Mouse (Mus musculus): ENCODE data around the gene Vav2.
A peak's percentile ranks its signal among the peaks of the same experiment; 100 is the strongest.

The Vav2 gene

DNA sequence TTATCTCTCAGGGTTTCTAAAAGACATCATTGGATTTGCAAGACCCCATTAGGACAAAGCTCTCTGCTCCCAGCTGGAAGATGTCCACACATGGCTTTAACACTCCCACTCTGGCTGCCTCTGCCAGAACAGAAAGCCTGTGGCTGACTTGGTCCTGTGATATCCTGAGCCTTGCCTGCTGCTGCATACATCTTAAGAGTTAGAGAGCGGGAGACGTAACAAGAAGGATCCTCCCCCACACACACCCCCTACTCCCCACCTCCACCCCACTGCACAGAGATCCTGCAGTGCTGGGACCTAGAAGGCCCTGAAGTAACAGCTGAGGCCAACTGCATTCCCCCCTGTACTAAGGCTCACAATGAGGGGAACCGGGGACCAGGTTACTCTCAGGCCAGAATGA is 114.3 kb downstream of the Vav2 start:
- no peak for DNase-seq

DNA sequence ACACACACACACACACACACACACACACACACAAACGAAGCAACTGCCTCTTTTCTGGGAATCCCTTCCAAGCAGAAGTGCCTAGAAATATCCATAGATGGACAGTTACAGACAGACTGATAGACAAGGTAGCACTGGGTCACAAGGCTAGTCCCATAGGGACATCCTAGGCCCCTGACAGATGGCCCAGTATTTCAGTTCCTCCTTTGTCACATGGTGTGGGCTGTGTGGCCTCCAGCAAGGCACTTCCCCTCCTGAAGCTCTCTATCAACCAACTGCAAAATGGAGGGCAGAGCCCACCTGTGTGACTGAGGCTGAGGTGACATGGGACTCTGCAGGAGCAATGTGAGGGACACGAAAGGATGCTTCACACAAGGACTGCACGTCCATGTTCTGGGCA is 115.2 kb downstream of the Vav2 start:
- DNase-seq = no peak

DNA sequence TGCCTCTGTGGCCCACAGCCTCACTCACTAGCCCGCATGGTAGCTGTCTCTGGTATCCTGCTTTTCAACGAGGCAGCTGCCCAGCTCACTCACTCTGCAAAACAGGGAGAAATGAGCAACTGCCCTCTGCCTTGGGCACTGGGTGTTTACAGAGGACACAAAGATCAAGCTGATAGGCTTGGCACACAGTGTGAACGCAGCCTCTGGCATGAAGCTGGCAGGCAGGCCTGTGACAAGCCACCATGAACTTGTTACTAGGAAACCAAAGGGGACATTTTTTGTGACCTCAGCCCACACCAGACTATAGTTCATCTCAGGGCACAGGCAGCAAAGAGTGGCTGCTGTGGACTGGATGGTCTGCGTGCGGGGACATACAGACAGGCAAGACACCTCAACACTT is 115.9 kb downstream of the Vav2 start:
- DNase-seq = no peak

DNA sequence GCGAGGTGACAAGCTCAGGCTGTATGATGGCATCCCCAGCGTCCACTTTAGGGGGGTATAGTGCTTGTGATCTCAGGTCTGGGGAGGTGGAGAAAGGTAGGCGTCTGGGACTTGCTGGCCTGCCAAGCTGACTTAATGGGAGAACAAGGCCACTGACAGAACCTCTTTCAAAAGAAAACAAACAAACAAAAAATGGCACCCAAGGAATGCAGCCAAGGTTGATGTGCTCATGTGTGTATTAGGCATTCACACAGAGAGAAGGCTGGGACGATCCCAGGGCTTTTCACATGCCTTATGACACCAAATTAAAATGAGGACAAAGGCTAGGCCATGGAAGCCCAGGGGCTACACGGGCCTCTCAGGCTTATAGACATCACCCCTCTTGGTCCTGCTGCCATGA is 116.6 kb downstream of the Vav2 start:
- DNase-seq = no peak

DNA sequence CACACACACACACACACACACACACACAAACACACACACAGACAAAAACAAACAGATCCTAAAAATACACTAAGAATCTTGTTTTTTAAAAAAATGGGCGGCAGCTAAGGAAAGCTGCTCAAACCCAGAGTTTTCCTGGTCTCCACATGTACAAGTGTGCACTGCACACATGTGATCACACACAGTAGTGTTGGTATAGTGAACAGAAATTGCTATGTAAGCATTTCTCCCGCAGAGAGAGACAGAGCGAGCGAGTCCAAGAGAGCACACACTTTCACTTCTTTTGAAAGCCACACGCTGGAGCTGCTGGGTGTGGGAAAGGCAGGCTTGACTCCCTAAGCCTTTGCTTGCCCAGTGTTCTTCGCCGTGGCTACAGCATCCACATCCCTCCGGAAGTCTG is 120.2 kb downstream of the Vav2 start:
- no peak for DNase-seq

DNA sequence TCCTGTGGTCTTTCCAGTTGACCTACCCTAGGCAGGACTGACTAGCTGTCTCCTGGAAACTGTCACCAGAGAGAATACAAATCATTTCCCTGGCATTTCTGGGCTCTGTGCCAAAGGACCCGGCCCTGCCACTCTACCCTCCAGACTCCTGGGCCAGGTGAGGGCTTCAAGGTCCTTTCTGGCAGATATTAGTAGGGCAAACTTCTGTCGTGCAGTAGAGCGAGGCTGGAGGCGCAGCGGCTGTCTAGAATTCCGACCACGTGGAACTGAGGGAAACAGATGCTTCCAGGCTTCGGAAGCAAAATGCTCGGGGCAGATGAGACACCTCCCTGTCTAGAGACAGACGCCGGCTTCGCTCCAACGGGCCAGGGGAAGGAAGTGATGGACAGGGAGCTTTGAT is 122.1 kb downstream of the Vav2 start:
- no peak for DNase-seq

DNA sequence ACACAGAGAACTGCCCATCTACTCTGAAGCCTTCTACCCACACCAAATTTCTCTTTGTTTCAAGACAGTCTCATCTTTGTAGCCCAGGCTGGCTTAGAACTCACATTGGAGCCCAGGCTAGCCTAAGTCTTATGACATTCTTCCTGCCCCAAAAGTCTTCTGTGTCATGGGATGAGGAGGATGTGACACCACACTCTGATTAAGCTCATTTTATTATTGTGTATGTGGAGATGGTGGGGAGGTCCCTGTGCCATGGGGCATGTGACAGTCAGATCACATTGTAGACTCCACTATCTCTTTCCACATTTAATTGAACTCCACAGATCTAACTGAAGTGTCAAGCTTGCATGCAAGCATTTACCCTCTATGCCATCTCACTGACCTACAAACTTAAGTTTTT is 122.8 kb downstream of the Vav2 start:
- no peak for DNase-seq

DNA sequence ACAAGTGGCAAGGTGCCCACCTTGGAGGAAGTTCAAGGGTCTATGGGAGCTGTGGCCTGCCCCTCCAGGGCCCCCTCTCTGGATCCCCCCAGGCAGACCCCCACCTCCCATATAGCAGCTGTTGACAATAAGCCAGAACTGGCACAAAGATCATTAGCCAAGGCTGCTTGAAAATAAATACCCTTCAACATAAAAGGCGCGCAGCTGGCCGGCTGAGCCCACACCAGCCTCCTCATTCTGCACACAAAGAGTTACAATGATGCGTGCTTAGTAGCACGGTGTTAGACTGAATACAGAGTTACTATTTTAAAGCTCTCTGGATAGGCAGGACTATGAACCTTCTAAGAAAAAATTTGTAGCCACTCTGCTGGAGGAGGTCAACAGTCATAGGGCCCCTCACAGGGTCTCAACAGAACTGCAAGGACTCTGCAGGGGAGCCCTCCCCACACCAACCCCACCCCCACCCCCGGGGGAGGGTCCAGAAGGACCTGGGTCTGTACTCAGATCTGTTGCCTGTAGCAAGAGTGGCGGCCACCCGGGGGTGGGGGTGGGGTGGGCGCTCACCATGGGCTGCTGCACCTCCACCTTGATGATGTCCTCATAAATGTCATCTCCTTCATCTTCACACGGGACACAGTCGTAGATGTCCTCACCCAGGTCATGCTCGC is 125.3 kb downstream of the Vav2 start:
- DNase-seq = no peak

DNA sequence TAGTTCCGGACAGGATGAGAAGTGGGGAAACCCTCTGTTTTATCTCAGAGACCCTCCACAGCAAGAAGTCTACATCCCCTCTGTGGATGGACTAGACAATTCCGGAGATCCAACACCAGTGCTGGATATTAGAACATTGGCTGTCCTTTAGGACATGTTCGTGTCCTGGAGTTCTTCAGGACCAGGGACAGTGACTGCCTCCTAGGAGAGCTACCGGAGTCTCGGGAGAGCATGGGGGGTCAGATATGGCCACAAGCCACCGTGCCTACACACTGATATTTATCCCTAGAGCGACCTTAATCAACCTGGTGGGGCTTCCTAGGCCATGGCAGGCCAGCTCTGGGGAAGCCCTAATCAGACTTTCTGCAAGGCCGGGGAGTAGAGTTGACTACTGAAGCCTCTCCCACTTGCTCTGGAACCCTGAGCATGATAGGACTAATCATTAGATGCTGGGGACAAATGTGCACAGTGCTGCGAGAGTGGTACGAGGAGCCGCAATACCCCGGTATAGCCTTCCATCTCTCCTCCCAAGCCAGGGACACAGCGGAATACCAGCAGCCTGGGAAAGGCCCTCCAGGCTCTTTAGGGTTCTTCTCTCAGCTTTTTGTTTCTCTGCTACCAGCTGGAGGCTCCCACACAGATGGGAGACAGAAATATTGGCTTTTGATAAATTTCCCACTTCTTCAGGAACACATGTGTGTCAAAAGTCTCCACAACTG is 125.9 kb downstream of the Vav2 start:
- no peak for DNase-seq

DNA sequence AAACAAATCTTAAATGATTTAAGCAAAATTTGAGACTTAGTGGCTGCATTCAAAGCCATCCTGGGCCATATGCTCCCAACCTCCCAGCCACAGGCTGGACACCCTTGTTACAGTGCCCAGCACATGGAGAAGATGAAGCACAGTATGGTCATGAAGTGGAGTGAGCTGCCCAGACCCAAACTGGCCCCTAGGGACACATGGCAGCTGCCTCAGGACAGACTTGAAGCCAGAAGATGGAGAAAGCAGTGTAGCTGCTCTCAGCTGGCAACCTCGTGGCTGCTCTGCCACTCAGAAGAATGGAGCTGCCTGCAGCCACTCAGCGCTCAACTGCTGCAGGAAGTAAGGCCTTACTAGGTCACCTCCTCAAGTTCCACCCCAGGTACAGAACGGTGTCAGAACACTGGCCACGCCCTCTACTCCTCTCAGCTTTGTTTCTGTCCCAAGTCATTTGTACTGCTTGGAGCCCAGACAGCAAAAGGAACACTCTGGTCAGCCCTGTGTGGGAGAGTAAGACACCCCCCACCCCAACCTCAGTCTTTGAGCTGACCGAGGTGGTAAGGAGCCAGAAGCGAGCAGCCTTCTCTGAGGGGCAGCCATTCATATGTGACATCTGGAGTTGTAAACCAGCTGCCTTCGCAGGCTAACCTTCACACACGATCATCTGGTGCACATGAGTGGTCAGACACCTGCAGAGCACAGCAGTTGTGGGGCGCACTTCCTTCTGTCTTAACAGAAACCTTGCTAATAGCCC is 130.0 kb downstream of the Vav2 start:
- DNase-seq = no peak

DNA sequence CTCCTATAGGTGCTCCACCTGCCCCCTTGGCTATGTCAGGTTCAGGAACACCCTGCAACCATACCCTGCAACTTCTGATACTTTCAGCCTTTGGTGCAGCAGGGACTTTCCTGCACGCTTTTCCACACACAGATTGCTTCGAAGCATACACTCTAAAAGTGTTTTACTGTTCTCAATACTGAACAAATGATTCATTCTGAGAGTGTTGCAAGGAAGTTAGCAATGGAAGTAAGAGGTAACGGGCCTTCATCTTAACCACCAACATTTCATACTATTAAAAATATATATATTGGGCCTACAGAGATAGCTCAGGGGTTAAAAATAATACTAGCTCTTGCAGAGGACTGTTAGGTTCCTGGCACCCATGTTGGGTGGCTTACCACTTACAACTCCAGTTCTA is 132.1 kb downstream of the Vav2 start:
- DNase-seq = no peak

DNA sequence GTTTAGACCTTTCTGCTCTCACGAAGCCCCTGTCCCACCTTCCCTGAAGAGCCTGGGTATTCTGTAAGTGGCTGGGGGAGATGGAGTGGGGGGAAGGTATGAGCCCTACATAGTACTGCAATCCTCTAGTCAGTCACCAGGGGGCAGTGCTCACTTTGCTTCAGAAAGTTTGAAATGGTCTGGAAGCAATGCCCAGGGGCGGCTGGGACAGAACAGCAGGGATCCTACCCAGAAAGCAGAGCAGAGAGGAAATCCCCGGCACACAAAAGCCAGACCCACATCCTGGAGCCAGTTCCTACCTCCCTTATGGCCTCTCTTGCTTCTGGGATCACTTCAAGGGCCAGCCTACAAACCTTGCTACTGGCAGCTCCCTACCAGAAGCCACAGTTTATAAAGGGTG is 137.8 kb downstream of the Vav2 start:
- peak; percentile 69 for DNase-seq

DNA sequence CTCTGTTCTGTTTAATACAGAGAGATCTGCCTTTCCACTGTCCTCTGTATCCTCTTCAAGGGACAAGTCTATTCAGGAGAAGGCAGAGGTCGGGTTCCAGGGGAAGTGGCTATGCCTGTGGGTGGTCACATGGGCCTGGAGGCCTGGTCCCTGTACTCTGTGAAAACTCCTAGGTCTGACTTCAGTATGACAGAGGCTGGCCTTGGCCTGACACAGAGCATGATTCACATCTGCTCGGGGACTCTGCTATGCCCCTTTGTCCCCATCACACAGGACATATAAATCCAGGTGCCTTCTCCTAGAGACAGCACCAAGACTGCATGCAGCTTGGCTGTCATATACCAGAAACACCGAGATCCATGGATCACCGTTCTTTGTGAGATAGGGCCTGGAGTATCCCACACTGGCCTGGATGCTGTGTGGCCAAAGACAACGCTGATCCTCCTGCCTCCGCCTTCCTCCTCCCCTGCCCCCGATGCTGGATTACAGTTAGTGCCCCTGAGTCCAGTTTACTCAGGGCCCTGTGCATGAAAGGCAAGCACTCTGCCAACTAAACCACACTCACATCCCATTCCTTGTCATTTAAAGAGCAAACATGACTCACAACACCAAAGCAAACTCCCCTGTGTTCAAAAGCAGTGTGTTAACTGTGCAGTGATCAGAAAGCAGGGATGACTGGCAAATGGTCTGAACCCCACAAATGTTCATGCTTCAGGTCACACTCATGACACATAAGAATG is 139.7 kb downstream of the Vav2 start:
- DNase-seq = no peak

DNA sequence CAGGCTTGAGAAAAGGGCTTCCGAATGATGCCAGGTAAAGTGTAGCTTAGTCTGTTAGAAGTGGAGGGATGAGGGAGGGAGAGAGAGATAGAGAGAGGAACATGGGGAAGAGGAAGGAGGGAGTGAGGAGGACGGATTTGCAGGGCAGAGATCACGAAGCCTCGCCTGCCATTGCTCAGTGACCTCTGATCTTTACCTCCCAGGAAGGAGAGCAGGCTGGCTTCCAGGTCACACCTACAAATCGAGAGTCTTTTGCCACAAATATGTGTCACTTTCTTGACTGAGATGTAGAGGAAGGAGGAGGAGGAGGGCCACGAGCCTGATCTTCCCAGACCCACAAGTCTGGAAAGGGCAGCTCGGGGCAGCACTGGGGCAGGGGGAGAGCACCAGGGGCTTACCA is 142.4 kb downstream of the Vav2 start:
- DNase-seq = no peak

DNA sequence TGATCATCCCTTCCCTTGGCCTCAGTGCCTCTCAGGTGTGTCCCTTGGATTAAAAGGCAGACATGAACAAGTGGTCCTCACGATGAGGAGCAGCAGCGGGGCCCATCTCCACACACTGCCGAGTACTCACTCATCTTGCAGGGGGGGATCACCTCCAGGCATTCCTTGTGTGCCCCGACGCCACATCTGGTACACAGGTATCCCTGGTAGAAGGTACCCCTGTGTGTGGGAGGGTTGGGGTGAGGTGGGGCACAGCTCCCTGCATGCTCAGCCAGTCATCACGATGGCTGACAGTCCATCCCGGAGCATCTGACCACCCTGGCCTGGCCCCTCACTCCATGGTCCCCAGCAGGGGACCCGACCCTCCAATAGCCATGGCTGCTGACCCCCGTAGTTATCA is 145.1 kb downstream of the Vav2 start:
- no peak for DNase-seq

DNA sequence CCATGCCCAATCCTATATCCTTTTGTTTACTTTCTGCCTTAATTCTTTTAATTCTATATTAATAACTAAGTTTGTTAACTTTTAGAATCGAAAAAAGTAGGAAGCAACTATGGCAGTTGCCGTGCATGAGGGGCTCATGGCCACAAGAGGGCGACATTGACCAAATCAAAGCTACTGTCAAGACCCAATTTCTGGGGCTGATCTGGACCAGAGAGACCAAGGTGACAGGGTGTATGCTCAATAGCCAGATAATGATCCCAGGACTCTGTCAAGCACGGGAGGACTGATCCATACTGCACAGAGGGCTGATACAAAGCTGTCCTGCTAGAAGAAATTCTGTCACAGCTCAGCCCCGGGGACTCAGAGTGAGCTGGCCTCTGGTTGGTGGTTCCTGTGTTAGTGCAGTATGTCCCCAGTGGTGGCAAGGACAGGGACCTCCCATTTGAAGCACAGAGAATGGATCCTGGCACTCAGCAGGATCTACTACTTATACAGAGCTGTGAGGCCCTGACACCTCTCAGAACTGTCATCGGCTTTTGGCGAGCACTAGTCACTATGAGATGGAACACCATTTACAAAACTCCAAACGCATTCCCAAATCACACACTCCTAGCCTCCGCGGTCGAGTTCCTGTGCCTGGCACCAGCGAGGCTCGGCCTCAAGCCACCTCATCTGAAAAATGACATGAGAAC is 145.8 kb downstream of the Vav2 start:
- DNase-seq = peak; percentile 57

DNA sequence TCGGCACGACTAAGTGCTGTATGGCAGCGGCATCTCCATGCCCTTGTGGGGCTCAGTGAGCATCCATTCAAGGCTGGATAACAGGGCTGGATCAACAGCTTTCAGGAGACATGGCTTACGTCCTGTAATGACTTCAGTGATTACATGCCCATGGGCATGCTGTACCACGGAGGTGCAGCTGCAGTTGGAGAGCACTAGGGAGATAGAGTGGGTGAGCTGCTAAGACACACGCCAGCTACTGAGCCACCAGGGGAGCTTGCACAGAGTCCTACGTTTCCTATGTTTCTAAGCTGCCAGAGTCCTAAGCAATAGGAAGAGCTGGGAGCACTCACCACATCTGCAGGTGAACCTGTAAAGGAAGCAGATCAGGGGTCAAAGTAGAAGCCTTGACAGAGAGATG is 148.0 kb downstream of the Vav2 start:
- no peak for DNase-seq

DNA sequence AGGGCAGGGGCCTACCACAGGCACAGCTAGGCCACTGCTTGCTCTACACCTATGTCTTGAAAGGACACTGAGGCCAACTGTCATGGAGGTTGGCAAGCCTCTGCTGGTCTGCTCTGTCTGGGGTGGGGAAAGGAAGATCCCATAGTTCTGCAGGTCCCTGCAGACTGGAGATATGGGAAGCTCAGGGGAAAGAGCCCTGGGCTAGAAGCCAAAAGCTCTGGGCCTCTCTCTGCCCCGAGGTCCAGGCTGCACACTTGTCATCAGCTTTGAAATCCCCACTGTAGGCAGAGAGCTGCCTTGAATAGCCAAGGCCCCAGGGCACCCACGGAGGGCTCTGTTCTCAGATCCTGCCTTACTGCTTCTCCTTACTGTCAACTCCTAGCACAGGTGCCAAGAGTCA is 158.5 kb downstream of the Vav2 start:
- no peak for DNase-seq

DNA sequence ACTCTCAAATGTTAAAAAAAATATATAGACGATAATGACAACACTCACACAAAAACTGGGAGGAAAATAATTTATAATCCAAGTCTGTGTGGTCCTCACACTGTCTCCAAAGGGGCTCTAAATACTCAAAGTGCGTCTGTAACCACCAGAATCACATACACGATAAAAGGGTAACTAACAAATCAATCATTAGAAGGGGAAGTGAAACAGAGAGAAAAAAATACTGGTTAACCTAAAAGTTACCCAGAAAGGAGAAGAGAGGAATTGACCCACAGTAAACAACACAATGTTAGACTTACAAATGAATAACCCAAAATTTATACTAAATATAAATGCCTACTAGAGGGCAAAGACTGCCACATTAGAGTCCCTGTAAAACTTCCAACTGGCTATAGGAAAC is 161.0 kb downstream of the Vav2 start:
- DNase-seq = no peak

DNA sequence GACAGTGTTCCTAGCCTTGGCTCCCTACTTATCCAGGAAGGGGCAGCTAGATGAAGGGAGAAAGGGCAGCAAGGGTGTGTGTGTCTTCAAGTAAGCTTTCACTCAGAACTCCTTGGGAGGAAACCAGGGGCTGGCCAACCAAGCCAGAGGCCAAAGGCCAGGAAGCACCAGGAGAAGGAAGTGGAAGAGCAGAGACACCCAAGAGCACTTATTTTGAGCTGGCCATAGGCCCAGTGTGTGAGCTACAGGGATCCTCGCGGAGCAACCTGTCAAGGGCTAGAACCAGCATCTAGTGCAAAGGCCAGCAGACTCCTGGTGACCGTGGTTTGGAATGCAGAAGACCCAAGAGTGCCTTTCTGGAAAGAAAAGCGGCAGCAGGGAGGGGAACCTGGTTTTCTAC is 163.8 kb downstream of the Vav2 start:
- no peak for DNase-seq

DNA sequence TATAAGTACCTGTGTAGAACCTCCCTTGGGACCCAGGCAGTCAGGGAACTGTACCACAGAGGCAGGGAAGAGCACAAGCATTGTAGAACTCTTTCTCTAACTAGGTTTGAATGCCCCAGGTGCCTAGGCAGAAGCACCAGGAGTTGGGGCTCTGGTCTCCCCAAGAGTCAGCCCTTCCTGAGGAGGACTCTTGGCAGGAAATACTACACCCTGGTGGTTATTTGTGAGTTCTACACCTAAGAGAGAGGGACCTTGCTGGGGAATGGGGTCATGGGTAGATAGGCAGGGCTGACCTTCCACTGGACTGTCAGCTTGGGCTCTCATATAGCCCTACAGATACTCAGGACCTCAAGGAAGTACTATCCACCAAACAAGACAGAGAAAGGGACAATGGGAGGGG is 175.4 kb downstream of the Vav2 start:
- no peak for DNase-seq

DNA sequence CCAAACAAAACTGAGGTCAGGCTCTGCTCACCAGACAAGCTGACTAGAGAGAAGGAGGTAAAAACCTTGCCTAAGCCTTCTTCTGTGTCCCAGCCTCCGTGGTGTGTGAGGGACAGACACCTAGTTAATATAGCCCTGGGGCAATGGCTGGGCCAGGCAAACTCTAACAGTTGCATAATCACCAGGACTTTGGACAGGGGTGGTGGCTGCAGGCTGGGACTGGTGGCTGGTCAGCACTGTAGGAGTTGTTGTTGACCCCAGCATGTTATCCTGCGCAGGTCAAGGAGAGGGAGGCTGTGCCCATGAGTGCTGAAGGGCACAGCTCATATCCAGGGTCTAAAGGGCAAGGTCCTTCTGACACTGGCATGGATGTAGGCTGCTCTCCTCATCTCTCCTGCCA is 178.6 kb downstream of the Vav2 start, which contains the start of gene Sardh:
Gene Sardh (minus strand): TSS at position 127 of the 400 bp plus-strand sequence.
- no peak for DNase-seq

DNA sequence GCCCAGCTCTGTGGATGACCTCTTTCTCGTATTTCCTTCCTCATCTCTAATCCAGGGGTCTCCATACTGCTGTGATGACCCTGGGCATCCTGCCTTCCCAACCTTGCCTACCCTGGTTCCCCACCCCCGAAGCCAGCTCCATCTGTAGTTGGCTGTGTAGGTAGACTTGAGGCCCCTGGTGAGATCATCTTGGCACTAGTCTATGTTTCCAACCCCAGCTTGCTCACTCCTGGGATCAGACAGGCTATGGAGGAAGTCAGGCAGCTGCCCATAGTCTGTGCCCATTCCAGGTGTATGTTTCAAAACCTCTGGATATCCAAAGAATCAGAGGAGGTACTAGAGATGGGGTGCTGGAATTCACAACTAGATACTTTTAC is 179.4 kb downstream of the Vav2 start:
- DNase-seq = no peak

Measured in right cerebral cortex, adult 18-20 months (tissue).